Mouse (Mus musculus): Measurements from ENCODE around the gene Otop1. TPM values are rescaled to one million over a fixed set of nuclear protein-coding genes. Genes with fewer than 3 reads are reported as not detected.

Gene Otop1
- polyA plus RNA-seq (2014; fragmentation: Nextera tagmentation; extraction: Ambion mirVana) = not detected in 2 replicates

- H3K4me2 ChIP-seq (ENCODE audit: low read depth) = peak within 1 kb of the TSS; percentile 29
- WGBS = 2% methylated on average over 4 of the region's 4 CpGs
- H3K36me3 ChIP-seq (ENCODE audit: control insufficient read depth, insufficient read depth, low read length) = no peaks in the 10 kb centered on the region
- H3K9me3 ChIP-seq (ENCODE audit: control insufficient read depth, low read length) = no peaks in the 10 kb centered on the region
- no peak for ATAC-seq (ENCODE audit: insufficient read depth, low FRiP score, low TSS enrichment)
- H3K27me3 ChIP-seq (ENCODE audit: control insufficient read depth, insufficient read depth, low read length) = peaks cover 49% of the 10 kb centered on the region
- 0 out of 2 replicates have a peak, but pooled peaks cover 6% of the 10 kb centered on the region for H3K4me1 ChIP-seq (ENCODE audit: control insufficient read depth, insufficient read depth, low read length)
- no peak for DNase-seq (ENCODE audit: low spot score)
- no peak within 1 kb of the TSS for H3K4me3 ChIP-seq (ENCODE audit: low read depth, low read length)
- H3K27ac ChIP-seq (ENCODE audit: low read depth, low read length) = no peak within 1 kb of the TSS
- H3K9ac ChIP-seq (ENCODE audit: low read length) = no peak within 1 kb of the TSS
Observed at GRCm38 (mm10) chr5:38275771-38276170, at the start of gene Otop1. Otop1 (plus strand) TSS chr5:38275972.

GRCm38 (mm10) chr5:38235422-38235821 lies 40.4 kb upstream of the Otop1 start:
- Histone ChIP-seq H3K4me2 (ENCODE audit: low read depth) (no peak overlapping the region), H3K27me3 (ENCODE audit: control insufficient read depth, insufficient read depth, low read length) (no peaks in the 10 kb centered on the region), H3K4me1 (ENCODE audit: control insufficient read depth, insufficient read depth, low read length) (no peaks in the 10 kb centered on the region), H3K9me3 (ENCODE audit: control insufficient read depth, low read length) (no peaks in the 10 kb centered on the region), H3K4me3 (ENCODE audit: low read depth, low read length) (no peak overlapping the region), H3K36me3 (ENCODE audit: control insufficient read depth, insufficient read depth, low read length) (peaks cover 11% of the 10 kb centered on the region), H3K9ac (ENCODE audit: low read length) (no peak overlapping the region), H3K27ac (ENCODE audit: low read depth, low read length) (no peak overlapping the region)
- 67% methylated on average over 4 of the region's 4 CpGs for WGBS
- DNase-seq (ENCODE audit: low spot score) (peak; percentile 68), ATAC-seq (ENCODE audit: insufficient read depth, low FRiP score, low TSS enrichment) (no peak)

- DNase-seq (ENCODE audit: low spot score) = no peak
Observed at GRCm38 (mm10) chr5:38236627-38237026, 39.1 kb upstream of the Otop1 start.

GRCm38 (mm10) chr5:38240727-38241472 lies 34.9 kb upstream of the Otop1 start:
- Histone ChIP-seq H3K36me3 (ENCODE audit: control insufficient read depth, insufficient read depth, low read length) (no peaks in the 10 kb centered on the region; the same call in 1 of the 2 replicates), H3K4me3 (ENCODE audit: low read depth, low read length) (no peak overlapping the region), H3K4me1 (ENCODE audit: control insufficient read depth, insufficient read depth, low read length) (0 out of 2 replicates have a peak, but pooled peaks cover 3% of the 10 kb centered on the region), H3K9ac (ENCODE audit: low read length) (no peak overlapping the region), H3K27ac (ENCODE audit: low read depth, low read length) (peak overlapping the region; percentile 56; the same call in 1 of the 2 replicates), H3K4me2 (ENCODE audit: low read depth) (no peak overlapping the region), H3K27me3 (ENCODE audit: control insufficient read depth, insufficient read depth, low read length) (no peaks in the 10 kb centered on the region), H3K9me3 (ENCODE audit: control insufficient read depth, low read length) (no peaks in the 10 kb centered on the region)
- DNase-seq (ENCODE audit: low spot score) (peak; percentile 67), ATAC-seq (ENCODE audit: insufficient read depth, low FRiP score, low TSS enrichment) (peak; percentile 81)
- WGBS = 26% methylated on average over 5 of the region's 5 CpGs

More at GRCm38 (mm10) chr5:38236627-38237026, 39.1 kb upstream of the Otop1 start:
- H3K4me1 ChIP-seq (ENCODE audit: control insufficient read depth, insufficient read depth, low read length) = 0 out of 2 replicates have a peak, but pooled peaks cover 3% of the 10 kb centered on the region
- H3K36me3 ChIP-seq (ENCODE audit: control insufficient read depth, insufficient read depth, low read length) = peaks cover 4% of the 10 kb centered on the region
- no peak overlapping the region for H3K27ac ChIP-seq (ENCODE audit: low read depth, low read length)
- no peaks in the 10 kb centered on the region for H3K27me3 ChIP-seq (ENCODE audit: control insufficient read depth, insufficient read depth, low read length)
- WGBS = 97% methylated on average over 2 of the region's 2 CpGs
- ATAC-seq (ENCODE audit: insufficient read depth, low FRiP score, low TSS enrichment) = no peak
- no peak overlapping the region for H3K4me2 ChIP-seq (ENCODE audit: low read depth)
- no peaks in the 10 kb centered on the region for H3K9me3 ChIP-seq (ENCODE audit: control insufficient read depth, low read length)
- H3K4me3 ChIP-seq (ENCODE audit: low read depth, low read length) = no peak overlapping the region
- H3K9ac ChIP-seq (ENCODE audit: low read length) = no peak overlapping the region

GRCm38 (mm10) chr5:38241473-38241834 lies 34.3 kb upstream of the Otop1 start:
- H3K4me3 ChIP-seq (ENCODE audit: low read depth, low read length) = no peak overlapping the region
- H3K9ac ChIP-seq (ENCODE audit: low read length) = no peak overlapping the region
- 59% methylated on average over 3 of the region's 3 CpGs for WGBS
- H3K27me3 ChIP-seq (ENCODE audit: control insufficient read depth, insufficient read depth, low read length) = no peaks in the 10 kb centered on the region
- no peaks in the 10 kb centered on the region for H3K9me3 ChIP-seq (ENCODE audit: control insufficient read depth, low read length)
- peak; percentile 47; the same call in 1 of the 2 replicates for ATAC-seq (ENCODE audit: insufficient read depth, low FRiP score, low TSS enrichment)
- H3K27ac ChIP-seq (ENCODE audit: low read depth, low read length) = peak overlapping the region; percentile 56; the same call in 1 of the 2 replicates
- no peak overlapping the region for H3K4me2 ChIP-seq (ENCODE audit: low read depth)
- 0 out of 2 replicates have a peak, but pooled peaks cover 3% of the 10 kb centered on the region for H3K4me1 ChIP-seq (ENCODE audit: control insufficient read depth, insufficient read depth, low read length)
- DNase-seq (ENCODE audit: low spot score) = no peak
- no peaks in the 10 kb centered on the region for H3K36me3 ChIP-seq (ENCODE audit: control insufficient read depth, insufficient read depth, low read length)

- no peak overlapping the region for H3K27ac ChIP-seq (ENCODE audit: low read depth, low read length)
- H3K9ac ChIP-seq (ENCODE audit: low read length) = no peak overlapping the region
- H3K36me3 ChIP-seq (ENCODE audit: control insufficient read depth, insufficient read depth, low read length) = no peaks in the 10 kb centered on the region
- 84% methylated on average over 6 of the region's 6 CpGs for WGBS
- H3K4me1 ChIP-seq (ENCODE audit: control insufficient read depth, insufficient read depth, low read length) = 0 out of 2 replicates have a peak, but pooled peaks cover 3% of the 10 kb centered on the region
- H3K4me2 ChIP-seq (ENCODE audit: low read depth) = no peak overlapping the region
- no peak overlapping the region for H3K4me3 ChIP-seq (ENCODE audit: low read depth, low read length)
- ATAC-seq (ENCODE audit: insufficient read depth, low FRiP score, low TSS enrichment) (no peak), DNase-seq (ENCODE audit: low spot score) (no peak)
- H3K27me3 ChIP-seq (ENCODE audit: control insufficient read depth, insufficient read depth, low read length) = no peaks in the 10 kb centered on the region
- H3K9me3 ChIP-seq (ENCODE audit: control insufficient read depth, low read length) = no peaks in the 10 kb centered on the region
Observed at GRCm38 (mm10) chr5:38241966-38242365, 33.8 kb upstream of the Otop1 start.

- no peak for DNase-seq (ENCODE audit: low spot score)
- no peak for ATAC-seq (ENCODE audit: insufficient read depth, low FRiP score, low TSS enrichment)
- no peak overlapping the region for H3K9ac ChIP-seq (ENCODE audit: low read length)
- 50% methylated on average over 4 of the region's 4 CpGs for WGBS
- H3K27ac ChIP-seq (ENCODE audit: low read depth, low read length) = no peak overlapping the region
- H3K9me3 ChIP-seq (ENCODE audit: control insufficient read depth, low read length) = no peaks in the 10 kb centered on the region
- no peaks in the 10 kb centered on the region for H3K36me3 ChIP-seq (ENCODE audit: control insufficient read depth, insufficient read depth, low read length)
- H3K4me1 ChIP-seq (ENCODE audit: control insufficient read depth, insufficient read depth, low read length) = no peaks in the 10 kb centered on the region
- no peak overlapping the region for H3K4me2 ChIP-seq (ENCODE audit: low read depth)
- H3K27me3 ChIP-seq (ENCODE audit: control insufficient read depth, insufficient read depth, low read length) = no peaks in the 10 kb centered on the region
- no peak overlapping the region for H3K4me3 ChIP-seq (ENCODE audit: low read depth, low read length)
Observed at GRCm38 (mm10) chr5:38255195-38255594, 20.6 kb upstream of the Otop1 start.

GRCm38 (mm10) chr5:38255644-38256043 lies 20.1 kb upstream of the Otop1 start:
- no peak overlapping the region for H3K9ac ChIP-seq (ENCODE audit: low read length)
- no peaks in the 10 kb centered on the region for H3K9me3 ChIP-seq (ENCODE audit: control insufficient read depth, low read length)
- H3K4me1 ChIP-seq (ENCODE audit: control insufficient read depth, insufficient read depth, low read length) = no peaks in the 10 kb centered on the region
- DNase-seq (ENCODE audit: low spot score) (no peak), ATAC-seq (ENCODE audit: insufficient read depth, low FRiP score, low TSS enrichment) (no peak)
- 77% methylated on average over 3 of the region's 3 CpGs for WGBS
- H3K4me3 ChIP-seq (ENCODE audit: low read depth, low read length) = no peak overlapping the region
- H3K27ac ChIP-seq (ENCODE audit: low read depth, low read length) = no peak overlapping the region
- no peaks in the 10 kb centered on the region for H3K36me3 ChIP-seq (ENCODE audit: control insufficient read depth, insufficient read depth, low read length)
- no peaks in the 10 kb centered on the region for H3K27me3 ChIP-seq (ENCODE audit: control insufficient read depth, insufficient read depth, low read length)
- no peak overlapping the region for H3K4me2 ChIP-seq (ENCODE audit: low read depth)

GRCm38 (mm10) chr5:38256551-38256950 lies 19.2 kb upstream of the Otop1 start:
- no peak overlapping the region for H3K9ac ChIP-seq (ENCODE audit: low read length)
- no peak for DNase-seq (ENCODE audit: low spot score)
- H3K4me2 ChIP-seq (ENCODE audit: low read depth) = no peak overlapping the region
- H3K4me1 ChIP-seq (ENCODE audit: control insufficient read depth, insufficient read depth, low read length) = peaks cover 5% of the 10 kb centered on the region
- no peaks in the 10 kb centered on the region for H3K9me3 ChIP-seq (ENCODE audit: control insufficient read depth, low read length)
- 86% methylated on average over 1 of the region's 1 CpGs for WGBS
- H3K36me3 ChIP-seq (ENCODE audit: control insufficient read depth, insufficient read depth, low read length) = no peaks in the 10 kb centered on the region
- no peak overlapping the region for H3K27ac ChIP-seq (ENCODE audit: low read depth, low read length)
- ATAC-seq (ENCODE audit: insufficient read depth, low FRiP score, low TSS enrichment) = no peak
- H3K27me3 ChIP-seq (ENCODE audit: control insufficient read depth, insufficient read depth, low read length) = no peaks in the 10 kb centered on the region
- no peak overlapping the region for H3K4me3 ChIP-seq (ENCODE audit: low read depth, low read length)
